In genomic region chr19:27363891-27364290, GRCm38 (mm10) we compare ENCODE assay signal across 10 mouse cellular contexts. TPM values are rescaled to one million over a fixed set of nuclear protein-coding genes. Genes with fewer than 3 reads are reported as not detected.
DNase-seq lines count a peak whose midpoint lies in the region; ATAC-seq and TF ChIP-seq lines count a peak whose summit lies in the region.
"Had no signal": no experiment of that assay in that cellular context is flagged by ENCODE, and none has a peak within 500 bp of the region (broad histone marks: within the 10 kb centered on the region; RNA-seq: fewer than 3 reads in every experiment).

No protein-coding gene starts in this region.

- H3K4me3 ChIP-seq in heart, embryonic 10.5 days: peak overlapping the region; percentile 36; the same call in 1 of the 2 replicates
- peak overlapping the region; percentile 28 for H3K4me3 ChIP-seq in lung, postnatal 0 days (ENCODE audit: low read depth, low read length)
- peak overlapping the region; percentile 6; the same call in 1 of the 2 replicates for H3K4me3 ChIP-seq in limb, embryonic 12.5 days (replicated peaks)
- peak overlapping the region; percentile 31; the same call in 1 of the 2 replicates for H3K4me3 ChIP-seq in stomach, embryonic 15.5 days (replicated peaks)

- peak overlapping the region; percentile 54; the same call in 1 of the 2 replicates for H3K27ac ChIP-seq in heart, embryonic 10.5 days
- no peak overlapping the region for H3K27ac ChIP-seq in lung, postnatal 0 days (ENCODE audit: low read length)
- H3K27ac ChIP-seq in limb, embryonic 12.5 days: no peak overlapping the region
- peak overlapping the region; percentile 57; the same call in 1 of the 2 replicates for H3K27ac ChIP-seq in stomach, embryonic 15.5 days

- 73% methylated on average over 4 of the region's 4 CpGs for WGBS in heart, embryonic 10.5 days
- 44% methylated on average over 4 of the region's 4 CpGs for WGBS in lung, postnatal 0 days
- WGBS in limb, embryonic 12.5 days: 70% methylated on average over 4 of the region's 4 CpGs
- WGBS in stomach, embryonic 15.5 days: 32% methylated on average over 4 of the region's 4 CpGs

- peaks cover 10% of the 10 kb centered on the region for H3K4me1 ChIP-seq in heart, embryonic 10.5 days
- H3K4me1 ChIP-seq in lung, postnatal 0 days (ENCODE audit: insufficient read depth, low read depth, low read length): no peaks in the 10 kb centered on the region
- peaks cover 6% of the 10 kb centered on the region; the same call in 1 of the 2 replicates for H3K4me1 ChIP-seq in limb, embryonic 12.5 days (replicated peaks)
- H3K4me1 ChIP-seq in stomach, embryonic 15.5 days: peaks cover 6% of the 10 kb centered on the region; the same call in 1 of the 2 replicates

- no peaks in the 10 kb centered on the region for H3K27me3 ChIP-seq in heart, embryonic 10.5 days (ENCODE audit: insufficient read depth, poor library complexity, severe bottlenecking)
- no peaks in the 10 kb centered on the region for H3K27me3 ChIP-seq in lung, postnatal 0 days (replicated peaks; ENCODE audit: insufficient read depth, low read length)
- no peaks in the 10 kb centered on the region for H3K27me3 ChIP-seq in limb, embryonic 12.5 days
- H3K27me3 ChIP-seq in stomach, embryonic 15.5 days (replicated peaks): no peaks in the 10 kb centered on the region

- no peaks in the 10 kb centered on the region for H3K9me3 ChIP-seq in heart, embryonic 10.5 days
- no peaks in the 10 kb centered on the region for H3K9me3 ChIP-seq in lung, postnatal 0 days (ENCODE audit: low read length)
- no peaks in the 10 kb centered on the region for H3K9me3 ChIP-seq in limb, embryonic 12.5 days
- no peaks in the 10 kb centered on the region for H3K9me3 ChIP-seq in stomach, embryonic 15.5 days

- no peak for DNase-seq in heart, embryonic 10.5 days (ENCODE audit: low spot score)
- no peak for DNase-seq in heart, adult 8-10 months (ENCODE audit: low spot score)
- no peak for DNase-seq in lung, postnatal 0 days (ENCODE audit: low spot score)
- no peak for DNase-seq in lung, postnatal 36 days
- DNase-seq in ovary, adult 18-20 months (ENCODE audit: low spot score): no peak
- DNase-seq in cerebellum, adult 8-10 months: no peak

- TF ChIP-seq EP300 in lung, postnatal 0 days (IDR thresholded peaks at IDR 0.05): no peak

- H3K36me3 ChIP-seq in heart, embryonic 10.5 days: no peaks in the 10 kb centered on the region
- H3K36me3 ChIP-seq in lung, postnatal 0 days (ENCODE audit: insufficient read depth, low read length): no peaks in the 10 kb centered on the region
- no peaks in the 10 kb centered on the region for H3K36me3 ChIP-seq in limb, embryonic 12.5 days
- H3K36me3 ChIP-seq in stomach, embryonic 15.5 days: no peaks in the 10 kb centered on the region

- no peak for TF ChIP-seq CTCF in lung, postnatal 0 days (IDR thresholded peaks at IDR 0.05)

- peak overlapping the region; percentile 53 for H3K4me2 ChIP-seq in lung, postnatal 0 days (replicated peaks; ENCODE audit: low read depth, low read length)
- H3K4me2 ChIP-seq in limb, embryonic 12.5 days: peak overlapping the region; percentile 44
- H3K4me2 ChIP-seq in stomach, embryonic 15.5 days: peak overlapping the region; percentile 50

- peak overlapping the region; percentile 43; the same call in 1 of the 2 replicates for H3K9ac ChIP-seq in lung, postnatal 0 days (replicated peaks; ENCODE audit: low read depth)
- no peak overlapping the region for H3K9ac ChIP-seq in limb, embryonic 12.5 days (replicated peaks)
- no peak overlapping the region for H3K9ac ChIP-seq in stomach, embryonic 15.5 days

- ATAC-seq in lung, postnatal 0 days: no peak
- no peak for ATAC-seq in limb, embryonic 12.5 days (ENCODE audit: insufficient number of reproducible peaks, insufficient read depth, low FRiP score, low TSS enrichment, low read depth)
- no peak for ATAC-seq in stomach, embryonic 15.5 days (ENCODE audit: insufficient read depth, low FRiP score, low read depth)

RNA-seq across cellular contexts. Expression of gene Kcnv2, which starts 41.5 kb away (rescaled TPM):
- 0.14 and 0.22 TPM in 2 replicates for polyA plus RNA-seq in heart, embryonic 10.5 days (2016; fragmentation: Nextera tagmentation; extraction: Ambion mirVana)
- total RNA-seq in heart, adult 8-10 months (2022): 1 to 10 TPM; 5.8 to 7.2 (median 6.2) TPM
- 0.02 TPM in 1 of 2 replicates, not detected in the other for polyA plus RNA-seq in lung, postnatal 0 days (2015; fragmentation: Nextera tagmentation; extraction: Ambion mirVana)
- polyA plus RNA-seq in limb, embryonic 12.5 days (2016; fragmentation: Nextera tagmentation; extraction: Ambion mirVana): not detected in 2 replicates
- polyA plus RNA-seq in stomach, embryonic 15.5 days (2015; fragmentation: Nextera tagmentation; extraction: Ambion mirVana): 0.03 TPM in 2 replicates
- total RNA-seq: layer of hippocampus, postnatal 25 days had no signal
- polyA plus RNA-seq: gonadal fat pad, adult 2 months had no signal

Comparison
In these comparisons a context has a peak if more than half of its experiments do, and no peak if none do; other contexts are left out.
1. H3K27ac ChIP-seq: peak in heart, embryonic 10.5 days (single experiment) and stomach, embryonic 15.5 days (single experiment); none in lung, postnatal 0 days (single experiment) and limb, embryonic 12.5 days (single experiment).
2. Peak in every context shown above with its lines, with median percentiles within 50 percentile points of each other: H3K4me3 ChIP-seq and H3K4me2 ChIP-seq.